Mouse (Mus musculus): Measurements from ENCODE around the gene Zfp560.
"Not testable (repeated sequence)": the region's sequence is repeated elsewhere in the genome, so short reads cannot be mapped to it uniquely, and the experiment has no call there.

Zfp560 gene

GRCm38 (mm10) chr9:20384532-20385342 is at the start of gene Zfp560:
Zfp560 (minus strand) TSS chr9:20385177.
- peak; percentile 85 to 90 for DNase-seq (ENCODE audit: low spot score in 2 of 2)

- DNase-seq (ENCODE audit: low spot score in 2 of 2), result no peak
Measured at GRCm38 (mm10) chr9:20430004-20430403, 45.0 kb upstream of the Zfp560 start.

- no peak for DNase-seq (ENCODE audit: low spot score in 2 of 2)
Measured at GRCm38 (mm10) chr9:20411460-20411859, 26.5 kb upstream of the Zfp560 start.

- DNase-seq (ENCODE audit: low spot score in 2 of 2), result no peak
Measured at GRCm38 (mm10) chr9:20409319-20409718, 24.3 kb upstream of the Zfp560 start.

- DNase-seq (ENCODE audit: low spot score in 2 of 2), result no peak
Measured at GRCm38 (mm10) chr9:20385343-20385703, 346 bp upstream of the Zfp560 start.

- DNase-seq (ENCODE audit: low spot score in 2 of 2), result no peak
Measured at GRCm38 (mm10) chr9:20383659-20384058, 1.3 kb downstream of the Zfp560 start.

GRCm38 (mm10) chr9:20374712-20375111 is 10.3 kb downstream of the Zfp560 start:
- no peak for DNase-seq (ENCODE audit: low spot score in 2 of 2)

GRCm38 (mm10) chr9:20367311-20367710 is 17.7 kb downstream of the Zfp560 start:
- no peak for DNase-seq (ENCODE audit: low spot score in 2 of 2)

GRCm38 (mm10) chr9:20348501-20348900 is 36.5 kb downstream of the Zfp560 start:
- DNase-seq (ENCODE audit: low spot score in 2 of 2), result no peak

GRCm38 (mm10) chr9:20335994-20336393 is 49.0 kb downstream of the Zfp560 start, which contains the start of gene Olfr18:
Olfr18 (minus strand) TSS chr9:20336094.
- no peak for DNase-seq (ENCODE audit: low spot score in 2 of 2)

- DNase-seq (ENCODE audit: low spot score in 2 of 2), result no peak
Measured at GRCm38 (mm10) chr9:20298232-20298631, 86.7 kb downstream of the Zfp560 start, which contains the start of gene Olfr873. Olfr873 (plus strand) TSS chr9:20298532.

GRCm38 (mm10) chr9:20295562-20295961 is 89.4 kb downstream of the Zfp560 start:
- not testable (repeated sequence) for DNase-seq (ENCODE audit: low spot score in 2 of 2)

Data from urinary bladder, adult 18-20 months (tissue).